Mouse (Mus musculus) brown adipose tissue, adult 24 weeks (tissue): ENCODE data around the gene Cacna2d3. TPM values are rescaled to one million over a fixed set of nuclear protein-coding genes. Genes with fewer than 3 reads are reported as not detected.

Source experiments
- H3K27ac ChIP-seq: fragments of 200-500 bp; replicated peaks from 2 replicates; pipeline ENCODE4 v1.5.1; 2012; ENCODE audit warnings: low read depth, mild to moderate bottlenecking, low read length
- H3K4me1 ChIP-seq: fragments of 200-500 bp; 2 replicates; pipeline ENCODE4 v1.6.1; 2012; ENCODE audit warnings: low read length, mixed read lengths; ENCODE audit not compliant: control insufficient read depth, insufficient read depth, insufficient read length
- H3K4me3 ChIP-seq: fragments of 200-500 bp; 2 replicates; pipeline ENCODE4 v1.5.1; 2012; ENCODE audit warnings: low read depth, mild to moderate bottlenecking, low read length, moderate library complexity; ENCODE audit not compliant: insufficient read depth
- polyA plus RNA-seq: library from polyadenylated mRNA; stranded (reverse); fragments of >200 nt; gene quantifications from 2 replicates; pipeline ENCODE4 v1.2.4, GENCODE M21; 2012; ENCODE audit not compliant: missing spikeins, insufficient read depth, insufficient read length

The Cacna2d3 gene
- polyA plus RNA-seq, 1 experiment, result not detected

DNA sequence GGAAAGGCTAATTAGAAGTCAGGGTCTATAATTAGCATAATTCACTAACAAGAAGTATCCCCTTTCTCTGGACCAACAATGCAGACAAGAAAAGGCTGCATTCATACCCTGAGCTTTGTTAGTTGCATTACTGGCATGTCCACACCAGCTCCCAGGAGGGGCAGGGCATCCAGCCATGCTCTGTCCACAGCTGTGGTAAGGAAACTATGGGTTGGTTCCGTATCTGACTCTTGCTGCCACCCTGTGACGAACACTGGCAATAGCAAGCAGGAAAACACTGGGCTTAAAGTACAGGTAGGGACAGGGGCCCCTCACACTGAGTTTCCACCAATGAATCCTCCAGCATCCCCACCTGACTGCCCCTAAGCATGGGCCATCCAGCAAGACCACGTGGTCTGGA, 25.5 kb downstream of the Cacna2d3 start:
- Histone ChIP-seq H3K27ac (no peak overlapping the region), H3K4me1 (no peaks in the 10 kb centered on the region), H3K4me3 (no peak overlapping the region)

DNA sequence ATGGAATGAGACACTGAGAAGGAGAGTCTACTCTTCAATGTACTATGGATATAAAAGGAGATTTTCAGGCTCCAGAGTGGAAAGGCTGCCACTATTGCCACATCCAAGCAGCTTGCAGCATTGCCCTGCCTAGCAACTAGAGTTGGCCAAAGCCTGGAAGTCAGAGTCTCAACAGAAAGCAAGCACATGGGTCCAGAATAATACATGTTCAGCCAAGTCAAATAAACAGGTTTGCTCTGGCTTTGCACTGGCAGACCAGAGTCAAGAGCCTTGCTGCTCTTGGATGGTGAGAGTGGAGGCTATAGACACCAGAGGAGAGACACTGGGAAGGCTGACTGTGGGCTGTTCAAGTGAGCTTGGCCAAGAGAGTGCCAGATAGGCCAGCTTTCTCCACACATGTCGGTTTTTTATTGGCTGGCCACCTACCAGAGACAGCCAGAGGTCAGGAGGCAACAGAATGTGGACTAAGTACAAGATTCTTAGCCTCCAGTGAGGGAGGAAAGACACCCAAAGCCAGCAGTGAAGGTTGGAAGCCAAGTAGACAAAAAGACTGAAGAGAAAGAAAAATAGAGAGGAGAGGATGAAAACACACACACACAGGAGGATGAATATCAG, 49.1 kb downstream of the Cacna2d3 start:
- peaks cover 2% of the 10 kb centered on the region; the same call in 1 of the 2 replicates for H3K4me1 ChIP-seq

DNA sequence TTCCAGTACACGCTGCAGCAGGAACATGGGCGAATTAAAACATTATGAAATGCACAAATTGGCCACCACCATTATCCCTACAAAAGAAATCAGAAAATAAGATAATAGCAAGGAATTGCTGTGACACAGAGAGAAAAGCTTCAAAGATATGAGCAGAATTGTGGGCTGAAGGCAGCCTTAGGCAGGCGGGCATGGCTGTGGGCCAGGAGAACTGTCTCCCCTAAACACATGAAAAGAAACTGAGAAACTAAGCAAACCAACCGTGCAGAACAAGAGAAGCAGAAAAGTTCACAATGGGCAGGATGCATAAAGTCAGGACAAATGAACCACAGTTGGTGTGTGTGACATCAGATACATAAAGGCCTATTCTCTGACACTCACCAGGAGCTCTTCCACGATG, 51.8 kb downstream of the Cacna2d3 start:
- H3K27ac ChIP-seq, result no peak overlapping the region

More for the DNA sequence above, 49.1 kb downstream of the Cacna2d3 start:
- Histone ChIP-seq H3K4me3 (no peak overlapping the region), H3K27ac (peak overlapping the region; percentile 80)

DNA sequence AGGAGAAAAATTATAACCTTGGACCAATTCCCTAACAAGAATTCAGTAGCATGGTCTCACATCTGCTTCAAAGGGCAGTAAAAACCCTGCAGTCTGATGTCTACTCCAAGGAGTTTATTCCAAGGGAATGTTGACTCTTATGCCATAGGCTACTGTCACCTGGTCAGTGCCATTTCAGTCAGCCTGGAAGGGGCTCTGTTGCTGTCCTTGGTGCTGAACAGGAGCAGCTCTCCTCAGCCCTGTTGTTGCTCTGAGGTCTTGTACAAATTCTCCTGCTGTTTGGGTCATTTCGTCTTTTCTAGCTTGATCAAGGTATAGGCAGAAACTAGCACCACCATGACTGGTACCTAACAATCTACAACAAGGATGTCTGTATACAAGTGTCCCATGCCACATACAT, 64.7 kb downstream of the Cacna2d3 start:
- Histone ChIP-seq H3K4me1 (no peaks in the 10 kb centered on the region), H3K4me3 (no peak overlapping the region)

More for the DNA sequence above, 51.8 kb downstream of the Cacna2d3 start:
- Histone ChIP-seq H3K4me1 (no peaks in the 10 kb centered on the region), H3K4me3 (no peak overlapping the region)

DNA sequence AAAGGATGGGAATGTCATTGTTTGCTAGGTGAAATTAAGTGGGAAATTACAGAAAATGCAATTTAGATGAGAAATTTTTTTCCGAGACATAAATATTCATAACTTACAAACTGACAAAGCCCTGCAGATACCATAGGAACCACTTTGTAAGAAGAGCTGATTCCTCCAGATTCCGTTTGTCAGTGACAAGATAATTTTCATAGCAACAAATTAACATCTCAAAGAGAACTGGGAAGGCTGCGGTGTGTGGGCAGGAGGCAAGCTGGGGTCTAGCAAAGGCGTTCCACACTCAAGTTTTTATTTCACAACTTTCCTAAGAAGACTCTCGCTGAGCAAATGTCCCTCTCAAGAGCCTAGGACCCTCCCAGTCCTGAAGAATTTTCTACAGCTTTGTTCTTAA, 71.1 kb downstream of the Cacna2d3 start:
- no peaks in the 10 kb centered on the region for H3K4me1 ChIP-seq
- H3K27ac ChIP-seq, result no peak overlapping the region
- no peak overlapping the region for H3K4me3 ChIP-seq

More for the DNA sequence above, 64.7 kb downstream of the Cacna2d3 start:
- H3K27ac ChIP-seq, result no peak overlapping the region

DNA sequence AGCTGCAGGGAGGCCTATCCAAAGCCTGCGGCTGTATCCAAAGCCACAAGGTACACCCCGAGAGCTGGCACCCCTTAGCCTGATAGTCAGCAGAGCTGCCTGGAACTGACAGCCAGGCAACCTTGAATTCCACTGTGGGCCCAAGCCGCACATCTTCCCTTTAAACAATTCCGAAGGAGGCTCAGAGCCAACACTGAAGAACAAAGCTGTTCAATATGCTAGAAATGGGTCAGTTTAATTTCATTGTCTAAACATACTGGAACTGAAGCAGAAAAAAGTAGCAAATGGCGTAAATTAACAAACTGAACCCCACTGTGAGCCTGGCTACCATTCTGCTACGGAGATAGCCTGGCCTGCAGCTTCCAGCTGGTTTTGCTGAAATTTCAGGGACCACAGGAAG, 72.9 kb downstream of the Cacna2d3 start:
- Histone ChIP-seq H3K4me3 (no peak overlapping the region), H3K27ac (no peak overlapping the region), H3K4me1 (no peaks in the 10 kb centered on the region)

DNA sequence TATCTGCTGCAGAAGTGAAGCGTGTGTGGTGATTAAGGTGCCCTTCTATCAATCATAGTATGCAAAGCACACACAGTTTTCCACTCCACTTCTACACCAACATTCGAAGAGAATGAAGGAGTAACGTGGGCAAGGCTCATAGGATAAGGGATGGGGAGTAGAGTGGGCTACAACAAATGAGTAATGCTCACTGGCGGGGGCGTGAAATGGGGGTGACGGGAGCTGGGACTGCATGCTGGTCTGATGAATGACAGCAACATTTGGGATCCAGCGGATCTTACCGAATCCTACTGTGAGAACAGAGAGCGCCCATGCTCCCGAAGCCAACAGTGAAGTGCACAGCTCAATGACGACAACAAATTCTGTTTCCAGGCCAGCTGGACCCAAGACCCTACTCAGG, 76.2 kb downstream of the Cacna2d3 start:
- Histone ChIP-seq H3K4me1 (no peaks in the 10 kb centered on the region), H3K4me3 (no peak overlapping the region), H3K27ac (no peak overlapping the region)

DNA sequence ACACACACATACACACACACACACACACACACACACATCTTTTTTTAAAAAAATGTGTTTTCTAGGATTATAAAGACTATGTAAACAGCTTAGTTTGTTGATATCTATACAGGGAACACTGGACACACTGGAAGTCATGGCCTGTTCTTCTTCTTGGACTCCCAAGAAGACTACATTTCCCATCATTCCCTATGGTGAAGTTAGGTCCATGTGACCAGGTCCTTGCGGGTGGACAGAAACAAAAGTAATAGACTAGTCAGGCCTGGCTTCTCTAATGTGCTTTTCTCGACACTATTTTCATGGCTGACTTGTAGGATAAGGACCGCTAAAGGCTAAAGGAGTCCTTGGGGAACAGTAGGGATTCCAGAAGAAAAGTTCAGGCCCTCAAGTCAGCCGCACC, 78.4 kb downstream of the Cacna2d3 start:
- Histone ChIP-seq H3K4me3 (peak overlapping the region; percentile 10; the same call in 1 of the 2 replicates), H3K27ac (no peak overlapping the region), H3K4me1 (no peaks in the 10 kb centered on the region)

DNA sequence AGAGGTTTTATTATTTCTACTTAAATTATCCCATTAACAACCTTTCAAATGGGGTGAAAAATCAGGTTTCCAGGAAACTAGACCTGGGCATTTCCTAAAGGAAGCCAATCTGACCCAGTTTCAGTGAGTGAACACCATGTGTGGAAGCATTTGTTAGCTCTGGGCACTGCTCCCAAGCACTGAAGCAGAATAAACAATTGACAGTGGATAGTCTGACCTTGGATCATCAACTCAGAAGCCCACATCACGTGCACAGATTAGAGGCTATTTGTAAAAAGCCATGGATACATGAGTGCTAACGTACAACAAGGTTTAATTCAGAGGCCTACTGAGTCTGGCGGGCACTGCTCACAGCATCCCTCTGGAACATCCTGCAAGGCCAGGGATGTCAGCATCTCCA, 82.4 kb downstream of the Cacna2d3 start:
- no peaks in the 10 kb centered on the region for H3K4me1 ChIP-seq
- H3K4me3 ChIP-seq, result no peak overlapping the region
- H3K27ac ChIP-seq, result no peak overlapping the region

DNA sequence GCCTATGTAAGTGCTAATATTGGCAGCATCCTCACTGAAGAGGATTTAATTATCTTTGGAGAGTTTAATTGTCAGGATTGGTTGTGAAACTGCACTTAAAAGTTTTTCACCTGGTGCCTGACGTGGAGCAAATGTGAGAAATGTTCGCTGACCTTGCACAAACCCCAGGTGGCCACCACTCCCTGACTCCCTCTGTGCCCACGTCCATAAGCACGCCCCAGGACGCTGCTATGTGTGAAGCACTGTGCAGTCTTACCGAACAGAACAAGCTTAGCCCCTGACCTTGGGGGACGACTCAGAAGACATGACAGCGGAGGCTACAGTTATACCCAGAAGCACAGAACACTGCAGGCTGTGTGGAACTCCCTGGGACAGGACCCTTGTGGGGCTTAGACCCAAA, 93.5 kb downstream of the Cacna2d3 start:
- no peak overlapping the region for H3K4me3 ChIP-seq
- peak overlapping the region; percentile 32 for H3K27ac ChIP-seq
- H3K4me1 ChIP-seq, result peaks cover 4% of the 10 kb centered on the region

DNA sequence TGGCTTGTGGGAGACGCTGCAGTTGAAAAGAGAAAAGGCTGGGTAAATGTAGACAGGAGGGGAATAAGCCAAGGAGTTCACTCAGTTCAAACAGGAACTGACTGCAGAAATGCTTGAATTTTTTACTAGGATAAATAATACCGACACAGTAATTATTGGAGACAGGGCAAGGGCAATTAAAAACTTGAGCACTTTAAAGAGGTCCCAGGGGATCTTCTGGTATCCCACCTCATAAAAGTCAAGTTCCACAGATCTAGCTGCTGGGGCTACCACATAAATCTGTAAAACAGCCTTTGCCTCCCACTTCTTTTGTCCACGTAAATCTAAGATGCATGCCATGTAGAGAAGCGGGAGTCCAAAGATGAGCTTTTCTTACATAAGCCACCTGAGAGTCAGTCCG, 109.2 kb downstream of the Cacna2d3 start:
- Histone ChIP-seq H3K4me3 (no peak overlapping the region), H3K4me1 (no peaks in the 10 kb centered on the region), H3K27ac (no peak overlapping the region)

DNA sequence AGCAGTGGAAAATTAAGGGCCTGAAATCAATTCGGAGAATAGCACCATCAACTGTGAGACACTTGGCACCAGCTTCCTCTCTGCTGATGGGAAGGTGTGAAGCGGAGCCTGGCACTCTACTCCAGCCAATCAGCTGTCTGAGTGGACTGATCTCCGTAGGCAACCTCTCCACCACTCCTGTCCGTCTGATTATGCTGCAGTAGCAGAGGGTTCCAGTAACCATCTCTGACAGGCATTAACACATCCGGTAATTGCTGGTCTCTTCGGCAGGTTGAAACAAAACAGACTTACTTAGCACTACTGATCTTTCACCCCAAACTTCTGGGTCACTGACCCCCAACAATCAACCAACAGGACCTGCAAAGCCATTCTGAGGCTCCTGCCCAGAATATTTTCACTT, 112.9 kb downstream of the Cacna2d3 start:
- H3K27ac ChIP-seq, result no peak overlapping the region
- no peak overlapping the region for H3K4me3 ChIP-seq
- no peaks in the 10 kb centered on the region for H3K4me1 ChIP-seq

DNA sequence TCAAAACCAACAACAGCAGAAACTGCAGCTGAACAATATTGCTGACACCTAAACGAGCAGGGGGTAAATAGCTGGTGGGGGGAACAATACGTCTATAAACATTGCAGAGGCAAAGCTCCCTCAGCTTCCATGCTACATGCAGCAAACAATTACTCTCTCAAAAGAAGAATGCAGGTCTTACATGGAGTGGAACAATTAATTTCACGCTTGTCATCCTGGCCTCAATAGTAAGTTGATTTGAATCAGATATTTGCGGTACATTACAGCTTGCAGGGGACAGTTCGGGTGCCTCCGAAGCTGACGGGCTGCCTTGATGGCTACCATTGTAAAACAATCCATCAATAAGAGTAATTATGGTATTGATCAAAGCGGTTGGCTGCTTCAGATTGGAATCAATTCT, 122.2 kb downstream of the Cacna2d3 start:
- Histone ChIP-seq H3K4me1 (no peaks in the 10 kb centered on the region), H3K4me3 (no peak overlapping the region), H3K27ac (no peak overlapping the region)

DNA sequence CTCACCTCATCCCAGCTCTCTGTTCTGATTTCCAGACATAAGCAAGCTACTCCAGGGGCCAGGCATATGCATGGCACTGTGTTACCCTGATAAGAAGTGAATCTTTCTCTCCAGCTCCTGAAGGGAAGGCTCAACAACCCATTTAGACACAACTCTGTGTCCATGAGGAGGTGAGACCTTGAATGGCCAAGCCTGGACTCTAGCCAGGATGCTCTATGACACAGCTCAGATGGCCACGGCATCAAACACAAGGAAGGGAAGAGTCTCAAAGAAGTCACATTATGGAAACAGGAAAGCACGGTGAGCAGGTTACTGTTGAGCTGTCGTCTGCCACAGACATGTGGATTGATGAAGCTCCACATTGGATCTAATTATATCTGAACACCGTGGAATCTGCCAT, 128.8 kb downstream of the Cacna2d3 start:
- H3K4me1 ChIP-seq, result no peaks in the 10 kb centered on the region
- no peak overlapping the region for H3K4me3 ChIP-seq
- no peak overlapping the region for H3K27ac ChIP-seq

DNA sequence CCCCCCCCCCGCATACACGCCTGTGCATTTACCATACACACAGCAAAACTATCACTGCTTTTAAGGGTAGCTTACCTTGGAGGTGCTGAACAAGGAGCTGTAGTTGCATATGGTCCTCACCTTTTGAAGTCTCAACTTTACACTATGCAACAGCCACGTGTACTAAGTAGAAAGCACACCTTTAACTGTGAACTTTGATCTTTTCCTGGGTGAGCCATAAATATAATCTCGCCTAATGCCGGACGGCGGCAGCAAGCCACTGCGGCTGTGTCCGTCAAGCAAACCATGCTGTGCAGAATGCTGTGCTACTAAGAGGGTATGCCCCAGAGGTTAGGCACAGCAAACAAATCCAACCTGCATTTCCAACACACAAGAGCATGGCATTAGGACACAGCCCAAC, 132.0 kb downstream of the Cacna2d3 start:
- H3K4me1 ChIP-seq, result no peaks in the 10 kb centered on the region
- no peak overlapping the region for H3K27ac ChIP-seq
- no peak overlapping the region for H3K4me3 ChIP-seq

DNA sequence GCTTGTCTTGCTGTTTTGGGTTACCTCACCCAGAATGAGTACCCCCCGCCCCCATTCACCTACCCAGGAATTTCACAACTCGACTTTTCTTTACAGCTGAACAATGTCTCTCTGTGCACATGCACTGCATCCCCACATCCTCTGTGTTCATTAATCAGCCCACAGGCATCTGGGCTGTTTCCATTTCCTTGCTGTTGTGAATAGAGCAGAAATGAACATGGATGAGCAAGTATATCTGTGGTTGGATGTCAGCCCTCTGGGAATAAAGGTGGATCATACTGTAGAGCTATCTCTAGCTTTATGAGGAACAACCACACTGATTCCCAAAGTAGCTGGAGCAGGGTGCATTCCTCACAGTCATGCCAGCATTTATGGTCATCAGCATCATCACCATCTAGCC, 139.7 kb downstream of the Cacna2d3 start:
- H3K4me1 ChIP-seq, result no peaks in the 10 kb centered on the region
- H3K4me3 ChIP-seq, result no peak overlapping the region
- H3K27ac ChIP-seq, result no peak overlapping the region
